ENCODE assay signal across 24 mouse cellular contexts in genomic region chr2:132005445-132005844, GRCm38 (mm10). TPM values are rescaled to one million over a fixed set of nuclear protein-coding genes. Genes with fewer than 3 reads are reported as not detected.
A peak's percentile ranks its signal among the peaks of the same experiment; 100 is the strongest.
DNase-seq lines count a peak whose midpoint lies in the region; ATAC-seq and TF ChIP-seq lines count a peak whose summit lies in the region.
"Had no signal": no experiment of that assay in that cellular context is flagged by ENCODE, and none has a peak within 500 bp of the region (broad histone marks: within the 10 kb centered on the region; RNA-seq: fewer than 3 reads in every experiment).

No protein-coding gene starts in this region.

- 63% methylated on average over 4 of the region's 4 CpGs for WGBS in lung, postnatal 0 days

- no peak for TF ChIP-seq CTCF in lung, postnatal 0 days (IDR thresholded peaks at IDR 0.05)

- H3K9me3 ChIP-seq in lung, postnatal 0 days (ENCODE audit: low read length) = no peaks in the 10 kb centered on the region
- H3K9me3 ChIP-seq: forebrain, embryonic 12.5 days had no signal

- no peak overlapping the region for H3K4me2 ChIP-seq in lung, postnatal 0 days (replicated peaks; ENCODE audit: low read depth, low read length)
- H3K4me2 ChIP-seq: forebrain, embryonic 12.5 days; hindbrain, embryonic 14.5 days; liver, embryonic 11.5 days had no signal

- 0 out of 2 replicates have a peak overlapping the region, but pooled peaks have one; percentile 2 for H3K9ac ChIP-seq in lung, postnatal 0 days (replicated peaks; ENCODE audit: low read depth)
- H3K9ac ChIP-seq: forebrain, embryonic 12.5 days; hindbrain, embryonic 14.5 days had no signal

- peaks cover 30% of the 10 kb centered on the region for H3K4me1 ChIP-seq in lung, postnatal 0 days (ENCODE audit: insufficient read depth, low read depth, low read length)
- H3K4me1 ChIP-seq in brown adipose tissue, adult 24 weeks (ENCODE audit: control insufficient read depth, insufficient read depth, insufficient read length, low read length) = peaks cover 6% of the 10 kb centered on the region; the same call in 1 of the 2 replicates
- H3K4me1 ChIP-seq: forebrain, embryonic 12.5 days had no signal

- DNase-seq in heart, adult 11 months = peak; percentile 91
- no peak for DNase-seq in heart, adult 8-10 months (ENCODE audit: low spot score)
- no peak for DNase-seq in lung, postnatal 0 days (ENCODE audit: low spot score)
- DNase-seq in lung, postnatal 25 days (ENCODE audit: low spot score) = no peak
- DNase-seq in skeletal muscle tissue, adult 2 months (ENCODE audit: low read depth, low spot score) = peak; percentile 64
- DNase-seq in adrenal gland, adult 8-10 months = no peak
- DNase-seq: adrenal gland, postnatal 10 days; cerebellum, adult 11 months; cerebellum, postnatal 10 days; heart, adult 2 months; kidney, adult 8-10 months; kidney, postnatal 14 days; layer of hippocampus, postnatal 36 days; midbrain, embryonic 14.5 days; right cerebral cortex, postnatal 25 days had no signal

- peaks cover 4% of the 10 kb centered on the region; the same call in 1 of the 2 replicates for H3K36me3 ChIP-seq in lung, postnatal 0 days (ENCODE audit: insufficient read depth, low read length)

- no peak for TF ChIP-seq EP300 in lung, postnatal 0 days (IDR thresholded peaks at IDR 0.05)

- ATAC-seq in lung, postnatal 0 days = no peak

- no peaks in the 10 kb centered on the region for H3K27me3 ChIP-seq in lung, postnatal 0 days (replicated peaks; ENCODE audit: insufficient read depth, low read length)
- H3K27me3 ChIP-seq: forebrain, embryonic 12.5 days; Patski had no signal

- no peak overlapping the region for H3K4me3 ChIP-seq in lung, postnatal 0 days (ENCODE audit: low read depth, low read length)
- H3K4me3 ChIP-seq in brown adipose tissue, adult 24 weeks (ENCODE audit: insufficient read depth, low read depth, low read length) = no peak overlapping the region
- H3K4me3 ChIP-seq: forebrain, embryonic 12.5 days; heart, adult 2 months; layer of hippocampus, adult 2 months; myocyte had no signal

- H3K27ac ChIP-seq in lung, postnatal 0 days (ENCODE audit: low read length) = peak overlapping the region; percentile 90
- peak overlapping the region; percentile 68 for H3K27ac ChIP-seq in brown adipose tissue, adult 24 weeks (replicated peaks; ENCODE audit: low read depth, low read length)
- H3K27ac ChIP-seq: forebrain, embryonic 12.5 days; hindbrain, embryonic 14.5 days had no signal

RNA-seq across cellular contexts. Expression of gene Rassf2, which starts 24.6 kb away (rescaled TPM):
- total RNA-seq in heart, adult 8-10 months (2022) = 1 to 10 TPM; 4.1 to 7.7 (median 6.6) TPM
- polyA plus RNA-seq in lung, postnatal 0 days (2015; fragmentation: Nextera tagmentation; extraction: Ambion mirVana) = 10.0 and 15.2 TPM in 2 replicates
- polyA plus RNA-seq in brown adipose tissue, adult 24 weeks (2012; ENCODE audit: insufficient read depth, insufficient read length, missing spikeins) = 7.8 and 18.5 TPM in 2 replicates
- total RNA-seq in adrenal gland, adult 8-10 months (2022) = 10 to 100 TPM; 10.2 to 14.5 (median 12.2) TPM

RNA-seq across cellular contexts. Expression of gene Prnd, which starts 54.8 kb away (rescaled TPM):
- 1 to 10 TPM in 2 of 4 experiments, under 1 TPM in 2; 0.22 to 1.8 (median 1.2) TPM for total RNA-seq in heart, adult 8-10 months (2022)
- polyA plus RNA-seq in lung, postnatal 0 days (2015; fragmentation: Nextera tagmentation; extraction: Ambion mirVana) = 3.5 and 6.0 TPM in 2 replicates
- polyA plus RNA-seq in brown adipose tissue, adult 24 weeks (2012; ENCODE audit: insufficient read depth, insufficient read length, missing spikeins) = 0.58 and 0.71 TPM in 2 replicates
- total RNA-seq in adrenal gland, adult 8-10 months (2022) = 1 to 10 TPM in 1 of 4 experiments, under 1 TPM in 3; 0.29 to 1.1 (median 0.62) TPM
- total RNA-seq: layer of hippocampus, adult 2 months; left cerebral cortex, postnatal 25 days; megakaryocyte, adult 5-6 weeks had no signal
- polyA plus RNA-seq: myocyte had no signal

Comparison
In these comparisons a context has a peak if more than half of its experiments do, and no peak if none do; other contexts are left out.
1. DNase-seq: peak in heart, adult 11 months (single experiment) and skeletal muscle tissue, adult 2 months (single experiment); none in heart, adult 8-10 months (single experiment), lung, postnatal 0 days (single experiment), lung, postnatal 25 days (single experiment) and adrenal gland, adult 8-10 months (single experiment).